Mouse (Mus musculus): ENCODE results near the gene Vsnl1. TPM values are rescaled to one million over a fixed set of nuclear protein-coding genes. Genes with fewer than 3 reads are reported as not detected.

Gene Vsnl1
- polyA plus RNA-seq, 1 experiment from 2014 or later: 120 TPM

DNA sequence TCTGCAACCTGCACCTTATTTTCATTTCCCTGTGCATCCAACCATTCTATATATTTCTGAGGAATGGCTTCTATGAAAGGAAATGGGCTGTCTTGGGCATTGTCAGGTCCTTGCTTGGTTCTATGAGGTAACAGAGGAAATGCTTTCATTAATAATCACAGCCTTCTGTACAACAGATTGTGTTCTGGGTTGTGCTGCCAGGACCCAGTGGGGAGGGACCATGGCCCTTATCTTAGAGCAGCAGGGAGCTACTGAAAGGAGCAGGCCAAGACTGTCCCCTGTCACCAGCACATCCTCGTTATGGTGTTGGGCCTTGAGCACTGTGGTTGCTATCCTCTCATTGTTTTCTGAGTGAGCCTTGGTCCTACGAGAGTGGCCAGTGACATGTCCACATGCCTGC, 40.9 kb downstream of the Vsnl1 start:
- H3K27ac ChIP-seq: no peak overlapping the region
- H3K9ac ChIP-seq: no peak overlapping the region
- no peaks in the 10 kb centered on the region for H3K4me1 ChIP-seq (replicated peaks; ENCODE audit: control insufficient read depth, insufficient read depth, low read length)
- DNase-seq (ENCODE audit: low spot score) (no peak), ATAC-seq (ENCODE audit: low FRiP score) (no peak)
- 71% methylated on average over 2 of the region's 2 CpGs for WGBS
- H3K4me2 ChIP-seq (replicated peaks): no peak overlapping the region
- no peak overlapping the region for H3K4me3 ChIP-seq (replicated peaks; ENCODE audit: low read length)
- H3K36me3 ChIP-seq (replicated peaks; ENCODE audit: control insufficient read depth, insufficient read depth): no peaks in the 10 kb centered on the region
- no peaks in the 10 kb centered on the region for H3K9me3 ChIP-seq (ENCODE audit: control insufficient read depth, low read length)
- H3K27me3 ChIP-seq (ENCODE audit: control insufficient read depth, insufficient read depth, low read length): no peaks in the 10 kb centered on the region

GRCm38 (mm10) chr12:11392525-11392924, 43.9 kb downstream of the Vsnl1 start:
- H3K27ac ChIP-seq: no peak overlapping the region
- no peaks in the 10 kb centered on the region for H3K9me3 ChIP-seq (ENCODE audit: control insufficient read depth, low read length)
- no peak for DNase-seq (ENCODE audit: low spot score)
- H3K9ac ChIP-seq: no peak overlapping the region
- ATAC-seq (ENCODE audit: low FRiP score): no peak
- H3K4me2 ChIP-seq (replicated peaks): no peak overlapping the region
- no peaks in the 10 kb centered on the region for H3K27me3 ChIP-seq (ENCODE audit: control insufficient read depth, insufficient read depth, low read length)
- no peaks in the 10 kb centered on the region for H3K4me1 ChIP-seq (replicated peaks; ENCODE audit: control insufficient read depth, insufficient read depth, low read length)
- H3K4me3 ChIP-seq (replicated peaks; ENCODE audit: low read length): no peak overlapping the region
- 50% methylated on average over 1 of the region's 1 CpGs for WGBS
- H3K36me3 ChIP-seq (replicated peaks; ENCODE audit: control insufficient read depth, insufficient read depth): no peaks in the 10 kb centered on the region

DNA sequence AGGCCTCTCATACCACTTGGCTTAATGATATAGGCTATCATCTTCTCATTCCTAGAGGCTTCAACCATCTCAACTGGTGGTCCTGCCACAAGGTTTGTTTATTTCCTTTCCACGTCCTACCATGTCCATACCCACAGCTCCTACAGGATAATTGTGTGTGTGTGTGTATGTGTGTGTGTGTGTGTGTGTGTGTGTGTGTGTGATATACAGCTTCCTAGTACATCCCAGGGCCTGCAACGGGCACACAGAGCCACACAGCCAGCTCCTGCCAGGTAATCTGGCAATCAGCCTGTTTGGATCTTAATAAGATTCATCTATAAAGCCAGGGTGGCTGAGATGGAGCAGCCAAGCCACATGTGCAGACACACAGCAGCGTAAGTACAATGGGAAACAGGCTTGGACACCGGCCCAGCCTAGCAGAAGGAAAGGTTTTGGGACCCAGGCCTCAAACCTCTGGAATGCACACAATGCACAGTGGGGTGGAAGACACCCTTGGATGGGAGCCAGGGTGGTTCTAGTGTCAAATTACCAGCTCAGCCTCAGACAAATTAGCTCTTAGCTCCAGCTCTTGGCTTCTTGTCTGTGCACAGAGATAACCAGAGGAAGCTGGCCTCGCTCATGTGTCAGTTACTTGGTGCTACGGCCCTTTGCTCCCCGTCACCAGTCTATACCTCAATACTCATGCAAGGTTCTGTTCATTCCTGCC, 45.0 kb downstream of the Vsnl1 start:
- 60% methylated on average over 7 of the region's 7 CpGs for WGBS
- H3K27me3 ChIP-seq (ENCODE audit: control insufficient read depth, insufficient read depth, low read length): no peaks in the 10 kb centered on the region
- no peaks in the 10 kb centered on the region for H3K9me3 ChIP-seq (ENCODE audit: control insufficient read depth, low read length)
- no peak overlapping the region for H3K4me3 ChIP-seq (replicated peaks; ENCODE audit: low read length)
- H3K27ac ChIP-seq: no peak overlapping the region
- no peak overlapping the region for H3K9ac ChIP-seq
- DNase-seq (ENCODE audit: low spot score): peak; percentile 70
- peak; percentile 83 for ATAC-seq (ENCODE audit: low FRiP score)
- no peaks in the 10 kb centered on the region for H3K36me3 ChIP-seq (replicated peaks; ENCODE audit: control insufficient read depth, insufficient read depth)
- H3K4me2 ChIP-seq (replicated peaks): no peak overlapping the region
- H3K4me1 ChIP-seq (replicated peaks; ENCODE audit: control insufficient read depth, insufficient read depth, low read length): no peaks in the 10 kb centered on the region

GRCm38 (mm10) chr12:11389141-11389540, 47.3 kb downstream of the Vsnl1 start:
- Histone ChIP-seq H3K4me3 (replicated peaks; ENCODE audit: low read length) (no peak overlapping the region), H3K27me3 (ENCODE audit: control insufficient read depth, insufficient read depth, low read length) (no peaks in the 10 kb centered on the region), H3K27ac (no peak overlapping the region), H3K4me2 (replicated peaks) (no peak overlapping the region), H3K9me3 (ENCODE audit: control insufficient read depth, low read length) (no peaks in the 10 kb centered on the region), H3K36me3 (replicated peaks; ENCODE audit: control insufficient read depth, insufficient read depth) (no peaks in the 10 kb centered on the region), H3K9ac (no peak overlapping the region), H3K4me1 (replicated peaks; ENCODE audit: control insufficient read depth, insufficient read depth, low read length) (no peaks in the 10 kb centered on the region)
- WGBS: 89% methylated on average over 7 of the region's 7 CpGs
- no peak for ATAC-seq (ENCODE audit: low FRiP score)
- no peak for DNase-seq (ENCODE audit: low spot score)

DNA sequence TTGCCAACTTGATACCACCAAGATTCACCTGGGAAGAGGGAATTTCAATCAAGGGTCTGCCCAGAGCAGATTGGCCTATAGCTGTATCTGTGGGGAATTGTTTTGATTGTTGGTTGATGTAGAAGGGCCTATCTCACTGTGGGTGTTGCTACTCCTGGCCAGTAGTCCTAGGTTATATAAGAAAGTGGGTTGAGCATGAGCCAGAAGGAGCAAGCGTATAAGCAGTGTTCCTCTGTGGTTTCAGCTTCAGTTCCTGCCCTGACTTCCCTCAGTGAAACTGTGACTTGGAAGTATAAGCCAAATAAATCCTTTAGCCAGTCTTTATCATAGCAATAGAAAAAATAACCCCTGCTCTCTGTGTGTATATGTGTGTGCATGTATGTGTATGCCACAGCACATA, 51.7 kb downstream of the Vsnl1 start:
- H3K27ac ChIP-seq: no peak overlapping the region
- H3K4me2 ChIP-seq (replicated peaks): no peak overlapping the region
- H3K9ac ChIP-seq: no peak overlapping the region
- no peaks in the 10 kb centered on the region for H3K9me3 ChIP-seq (ENCODE audit: control insufficient read depth, low read length)
- ATAC-seq (ENCODE audit: low FRiP score) (no peak), DNase-seq (ENCODE audit: low spot score) (no peak)
- no peak overlapping the region for H3K4me3 ChIP-seq (replicated peaks; ENCODE audit: low read length)
- 94% methylated on average over 1 of the region's 1 CpGs for WGBS
- H3K27me3 ChIP-seq (ENCODE audit: control insufficient read depth, insufficient read depth, low read length): no peaks in the 10 kb centered on the region
- no peaks in the 10 kb centered on the region for H3K36me3 ChIP-seq (replicated peaks; ENCODE audit: control insufficient read depth, insufficient read depth)
- no peaks in the 10 kb centered on the region for H3K4me1 ChIP-seq (replicated peaks; ENCODE audit: control insufficient read depth, insufficient read depth, low read length)

GRCm38 (mm10) chr12:11379396-11379795, 57.0 kb downstream of the Vsnl1 start:
- no peak overlapping the region for H3K9ac ChIP-seq
- H3K4me3 ChIP-seq (replicated peaks; ENCODE audit: low read length): no peak overlapping the region
- H3K4me2 ChIP-seq (replicated peaks): no peak overlapping the region
- H3K36me3 ChIP-seq (replicated peaks; ENCODE audit: control insufficient read depth, insufficient read depth): no peaks in the 10 kb centered on the region
- H3K9me3 ChIP-seq (ENCODE audit: control insufficient read depth, low read length): no peaks in the 10 kb centered on the region
- DNase-seq (ENCODE audit: low spot score) (no peak), ATAC-seq (ENCODE audit: low FRiP score) (no peak)
- H3K27me3 ChIP-seq (ENCODE audit: control insufficient read depth, insufficient read depth, low read length): no peaks in the 10 kb centered on the region
- H3K4me1 ChIP-seq (replicated peaks; ENCODE audit: control insufficient read depth, insufficient read depth, low read length): no peaks in the 10 kb centered on the region
- H3K27ac ChIP-seq: no peak overlapping the region
- WGBS: 91% methylated on average over 2 of the region's 2 CpGs

DNA sequence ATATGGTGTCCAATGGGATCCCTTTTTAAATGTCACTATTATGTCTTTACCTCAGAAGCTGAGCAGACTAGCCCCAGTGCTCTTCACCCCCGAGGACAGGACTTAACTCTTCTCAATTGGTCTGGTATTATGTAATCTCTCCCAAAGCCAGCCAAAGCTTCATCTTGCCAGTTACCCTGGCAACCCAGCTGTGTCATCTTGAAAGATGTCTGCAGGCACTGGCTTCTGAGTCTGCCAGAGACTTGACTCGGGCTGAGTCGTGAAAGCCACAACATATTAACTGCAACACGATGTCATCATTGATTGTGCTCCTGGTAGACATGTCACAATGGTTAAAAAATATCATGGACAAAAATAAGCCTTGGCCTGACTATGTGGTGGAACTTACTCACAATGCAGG, 66.4 kb downstream of the Vsnl1 start:
- no peaks in the 10 kb centered on the region for H3K4me1 ChIP-seq (replicated peaks; ENCODE audit: control insufficient read depth, insufficient read depth, low read length)
- H3K9me3 ChIP-seq (ENCODE audit: control insufficient read depth, low read length): no peaks in the 10 kb centered on the region
- ATAC-seq (ENCODE audit: low FRiP score) (peak; percentile 43; the same call in 1 of the 2 replicates), DNase-seq (ENCODE audit: low spot score) (peak; percentile 47)
- H3K36me3 ChIP-seq (replicated peaks; ENCODE audit: control insufficient read depth, insufficient read depth): no peaks in the 10 kb centered on the region
- no peak overlapping the region for H3K4me2 ChIP-seq (replicated peaks)
- H3K27me3 ChIP-seq (ENCODE audit: control insufficient read depth, insufficient read depth, low read length): no peaks in the 10 kb centered on the region
- H3K9ac ChIP-seq: no peak overlapping the region
- 39% methylated on average over 4 of the region's 4 CpGs for WGBS
- no peak overlapping the region for H3K27ac ChIP-seq
- H3K4me3 ChIP-seq (replicated peaks; ENCODE audit: low read length): no peak overlapping the region

- no peaks in the 10 kb centered on the region for H3K4me1 ChIP-seq (replicated peaks; ENCODE audit: control insufficient read depth, insufficient read depth, low read length)
- H3K4me2 ChIP-seq (replicated peaks): no peak overlapping the region
- no peaks in the 10 kb centered on the region for H3K36me3 ChIP-seq (replicated peaks; ENCODE audit: control insufficient read depth, insufficient read depth)
- no peaks in the 10 kb centered on the region for H3K27me3 ChIP-seq (ENCODE audit: control insufficient read depth, insufficient read depth, low read length)
- DNase-seq (ENCODE audit: low spot score) (no peak), ATAC-seq (ENCODE audit: low FRiP score) (no peak)
- no peaks in the 10 kb centered on the region for H3K9me3 ChIP-seq (ENCODE audit: control insufficient read depth, low read length)
- H3K9ac ChIP-seq: no peak overlapping the region
- H3K4me3 ChIP-seq (replicated peaks; ENCODE audit: low read length): no peak overlapping the region
- 80% methylated on average over 3 of the region's 3 CpGs for WGBS
- H3K27ac ChIP-seq: no peak overlapping the region
These were observed 69.2 kb downstream of the Vsnl1 start for GRCm38 (mm10) chr12:11367099-11367765.

DNA sequence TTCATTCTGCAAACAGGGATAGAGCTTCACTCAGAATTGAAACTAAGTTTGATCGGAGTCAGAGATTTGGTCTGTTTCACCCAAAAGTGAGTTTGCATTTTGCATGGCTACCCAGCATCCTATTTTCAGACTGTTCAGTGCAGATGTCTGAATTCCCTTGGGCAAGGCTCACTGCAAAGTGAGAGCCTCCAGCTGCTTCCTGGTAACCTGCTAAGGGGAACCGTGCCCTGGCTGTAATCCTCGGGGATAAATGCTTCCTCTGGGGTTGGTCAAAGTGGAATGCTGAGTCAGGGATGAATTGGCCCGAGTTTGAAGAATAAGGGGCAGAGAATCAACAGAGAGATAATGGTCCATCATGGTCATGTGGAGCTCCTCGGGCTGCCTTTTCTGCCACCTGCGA, 71.5 kb downstream of the Vsnl1 start:
- Histone ChIP-seq H3K27me3 (ENCODE audit: control insufficient read depth, insufficient read depth, low read length) (no peaks in the 10 kb centered on the region), H3K4me3 (replicated peaks; ENCODE audit: low read length) (no peak overlapping the region), H3K4me1 (replicated peaks; ENCODE audit: control insufficient read depth, insufficient read depth, low read length) (no peaks in the 10 kb centered on the region), H3K36me3 (replicated peaks; ENCODE audit: control insufficient read depth, insufficient read depth) (no peaks in the 10 kb centered on the region), H3K27ac (no peak overlapping the region), H3K9ac (no peak overlapping the region), H3K9me3 (ENCODE audit: control insufficient read depth, low read length) (no peaks in the 10 kb centered on the region), H3K4me2 (replicated peaks) (no peak overlapping the region)
- DNase-seq (ENCODE audit: low spot score): no peak
- 66% methylated on average over 6 of the region's 6 CpGs for WGBS
- ATAC-seq (ENCODE audit: low FRiP score): no peak

Data from hindbrain, embryonic 14.5 days (tissue).